Mouse (Mus musculus): ENCODE measurements around the gene Adcy1. TPM values are rescaled to one million over a fixed set of nuclear protein-coding genes. Genes with fewer than 3 reads are reported as not detected.

Adcy1 gene
- not detected in 2 replicates for polyA plus RNA-seq (2012; ENCODE audit: insufficient read depth, low replicate concordance)

DNA sequence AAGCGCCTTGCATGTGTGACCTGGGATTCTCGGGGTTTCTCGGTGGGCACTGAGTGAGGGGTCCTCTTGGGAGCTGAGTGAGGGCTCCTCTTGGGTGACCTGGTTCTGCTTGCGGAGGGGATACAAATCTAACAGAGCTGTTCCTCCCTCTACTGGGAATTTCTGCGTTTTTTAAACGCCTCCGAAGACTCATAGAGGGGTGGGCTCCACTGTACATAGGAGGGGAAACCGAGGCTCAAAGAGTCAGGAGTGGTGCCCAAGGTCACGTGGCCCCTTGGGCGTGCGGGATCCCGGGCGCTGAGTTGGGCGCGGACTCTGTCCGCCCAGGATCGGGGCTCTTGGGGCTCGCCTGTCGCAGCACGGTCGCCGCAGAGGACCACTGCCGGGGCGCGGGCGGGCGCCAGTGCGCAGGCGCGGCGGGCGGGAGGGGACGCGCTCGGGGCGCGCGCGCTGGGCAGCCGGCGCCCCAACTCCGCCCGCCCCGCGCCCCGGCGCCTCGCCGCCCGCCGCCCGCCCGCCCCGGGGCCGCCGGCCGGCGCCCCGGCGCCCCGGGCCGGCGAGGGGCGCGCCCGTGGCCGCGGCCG, at the start of gene Adcy1:
Adcy1 (plus strand) TSS at position 489 of the 584 bp plus-strand sequence.
- TF ChIP-seq FLI1 (IDR thresholded peaks at IDR 0.05; ENCODE audit: low read length) (no peak), GATA1 (IDR thresholded peaks at IDR 0.05; ENCODE audit: borderline replicate concordance, low read length) (no peak)
- no peak within 1 kb of the TSS for H3K4me3 ChIP-seq (replicated peaks)
- peaks cover 4% of the 10 kb centered on the region; the same call in 1 of the 2 replicates for H3K9me3 ChIP-seq
- H3K36me3 ChIP-seq (replicated peaks; ENCODE audit: low read length), result no peaks in the 10 kb centered on the region
- peaks cover 50% of the 10 kb centered on the region for H3K27me3 ChIP-seq (replicated peaks)
- H3K4me1 ChIP-seq, result peaks cover 3% of the 10 kb centered on the region; the same call in 1 of the 2 replicates

DNA sequence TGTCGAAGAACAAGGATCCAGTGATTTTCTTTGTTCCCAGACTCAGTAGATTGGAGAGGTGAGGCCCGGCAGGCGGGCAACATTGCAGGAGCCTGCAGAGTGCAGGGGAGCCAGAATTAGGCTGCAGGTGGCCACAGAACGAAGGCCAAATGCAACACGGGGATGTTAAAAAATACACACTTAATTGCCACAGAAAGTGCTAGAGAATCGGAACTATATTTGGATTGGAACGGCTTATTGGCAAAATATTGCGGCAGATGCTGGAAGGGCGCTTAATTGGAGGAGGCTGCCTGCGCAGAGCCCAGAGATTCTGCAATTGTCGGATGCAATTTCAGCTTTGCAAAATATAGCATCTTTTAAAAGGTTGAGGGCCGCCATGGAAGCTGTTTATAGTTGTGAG, 46.4 kb upstream of the Adcy1 start:
- H3K27me3 ChIP-seq (replicated peaks), result no peaks in the 10 kb centered on the region
- peaks cover 7% of the 10 kb centered on the region; the same call in 1 of the 2 replicates for H3K9me3 ChIP-seq

DNA sequence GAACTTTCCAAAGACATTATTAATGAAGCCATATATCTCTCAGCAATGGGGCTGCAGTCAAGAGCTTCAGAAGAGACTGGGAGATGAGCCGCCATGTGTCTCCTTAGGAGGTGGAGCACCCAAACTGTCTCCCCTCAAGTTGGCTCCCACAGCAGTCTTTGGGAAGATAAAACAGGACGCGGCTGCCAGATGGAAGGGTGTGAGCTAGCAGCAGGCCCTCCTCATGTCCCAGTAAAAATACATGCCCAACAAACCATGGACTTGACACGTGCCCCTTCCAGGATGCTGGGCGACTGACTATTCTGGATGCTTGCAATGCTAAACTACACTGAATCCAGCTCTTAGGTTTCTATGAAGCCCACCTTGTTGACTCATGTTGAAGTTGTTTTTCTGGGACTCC, 45.2 kb upstream of the Adcy1 start:
- no peak for TF ChIP-seq GATA1 (IDR thresholded peaks at IDR 0.05; ENCODE audit: borderline replicate concordance, low read length)
- TF ChIP-seq FLI1 (IDR thresholded peaks at IDR 0.05; ENCODE audit: low read length), result no peak
- Histone ChIP-seq H3K4me3 (replicated peaks) (no peak overlapping the region), H3K4me1 (no peaks in the 10 kb centered on the region), H3K27me3 (replicated peaks) (no peaks in the 10 kb centered on the region), H3K36me3 (replicated peaks; ENCODE audit: low read length) (no peaks in the 10 kb centered on the region), H3K9me3 (peaks cover 7% of the 10 kb centered on the region; the same call in 1 of the 2 replicates)

More for the DNA sequence above, 46.4 kb upstream of the Adcy1 start:
- H3K4me3 ChIP-seq (replicated peaks), result no peak overlapping the region
- no peaks in the 10 kb centered on the region for H3K4me1 ChIP-seq
- H3K36me3 ChIP-seq (replicated peaks; ENCODE audit: low read length), result no peaks in the 10 kb centered on the region
- TF ChIP-seq GATA1 (IDR thresholded peaks at IDR 0.05; ENCODE audit: borderline replicate concordance, low read length) (no peak), FLI1 (IDR thresholded peaks at IDR 0.05; ENCODE audit: low read length) (no peak)

DNA sequence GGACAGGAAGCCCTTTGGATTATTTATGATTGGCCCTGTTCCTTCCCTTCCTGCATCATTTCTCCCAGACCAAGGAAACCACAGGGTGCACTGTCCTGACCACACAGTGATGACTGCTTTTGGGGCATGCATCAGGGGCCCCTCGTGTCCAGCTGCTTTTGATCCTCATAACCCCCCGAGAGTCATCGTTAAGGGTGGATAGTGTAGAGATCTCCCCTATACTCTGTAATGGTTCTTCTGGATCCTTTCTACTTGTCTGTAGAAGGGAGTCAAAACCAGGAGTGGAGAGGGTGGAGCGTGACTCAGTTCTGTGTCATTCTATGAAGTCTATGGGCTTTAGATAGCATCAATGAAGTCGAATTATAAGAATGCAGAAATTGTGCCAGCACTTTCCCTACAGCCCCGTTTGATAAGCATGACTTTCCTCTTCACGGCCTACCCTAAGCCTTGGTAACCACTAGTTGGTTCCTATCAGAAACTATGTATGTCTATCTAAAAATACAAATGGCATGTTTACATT, 44.2 kb upstream of the Adcy1 start:
- TF ChIP-seq GATA1 (IDR thresholded peaks at IDR 0.05; ENCODE audit: borderline replicate concordance, low read length), result no peak
- TF ChIP-seq FLI1 (IDR thresholded peaks at IDR 0.05; ENCODE audit: low read length), result no peak
- H3K4me3 ChIP-seq (replicated peaks), result no peak overlapping the region
- no peaks in the 10 kb centered on the region for H3K4me1 ChIP-seq
- H3K9me3 ChIP-seq, result peaks cover 7% of the 10 kb centered on the region; the same call in 1 of the 2 replicates
- H3K36me3 ChIP-seq (replicated peaks; ENCODE audit: low read length), result no peaks in the 10 kb centered on the region
- H3K27me3 ChIP-seq (replicated peaks), result no peaks in the 10 kb centered on the region

DNA sequence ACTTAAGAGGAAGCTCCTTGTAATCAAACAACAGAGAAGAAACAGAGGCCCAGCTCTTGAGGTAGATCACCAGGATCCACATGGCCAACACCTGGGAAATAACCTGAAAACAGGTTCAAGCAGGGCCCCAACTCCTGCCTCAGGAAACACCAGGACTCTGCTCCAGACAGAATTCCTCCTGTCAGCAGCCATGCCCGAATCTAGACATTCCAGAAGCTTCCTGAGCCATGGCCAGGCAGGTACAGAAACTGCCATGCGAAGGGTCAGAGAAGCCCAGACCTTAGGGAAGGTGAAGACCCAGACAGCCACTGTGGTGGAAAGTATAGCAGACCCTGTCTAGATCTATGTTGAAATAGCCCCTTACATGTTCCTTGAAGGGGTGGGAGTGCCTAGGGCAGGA, 30.2 kb upstream of the Adcy1 start:
- Histone ChIP-seq H3K36me3 (replicated peaks; ENCODE audit: low read length) (no peaks in the 10 kb centered on the region), H3K4me3 (replicated peaks) (no peak overlapping the region), H3K27me3 (replicated peaks) (no peaks in the 10 kb centered on the region), H3K9me3 (peaks cover 19% of the 10 kb centered on the region), H3K4me1 (no peaks in the 10 kb centered on the region)
- TF ChIP-seq GATA1 (IDR thresholded peaks at IDR 0.05; ENCODE audit: borderline replicate concordance, low read length) (no peak), FLI1 (IDR thresholded peaks at IDR 0.05; ENCODE audit: low read length) (no peak)

DNA sequence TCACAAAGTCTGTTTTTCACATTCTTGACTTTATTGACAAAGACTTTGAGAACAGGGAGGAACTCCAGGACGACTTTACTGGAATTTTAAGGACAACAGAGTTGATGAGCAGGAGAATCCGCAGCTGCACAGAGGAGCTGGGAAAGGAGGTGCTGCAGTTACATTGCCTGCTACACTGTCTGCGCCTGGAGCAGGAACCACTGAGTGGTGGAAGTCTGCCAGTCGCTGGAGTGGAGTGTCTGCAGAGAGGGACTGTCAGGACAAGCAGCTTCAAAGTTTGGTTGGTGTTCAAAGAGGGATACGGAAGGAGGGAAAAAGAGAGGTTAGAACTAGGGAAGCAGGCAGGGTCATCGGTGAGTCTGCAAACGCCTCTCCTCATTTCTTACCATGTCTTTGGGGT, 23.6 kb upstream of the Adcy1 start:
- H3K4me3 ChIP-seq (replicated peaks), result no peak overlapping the region

DNA sequence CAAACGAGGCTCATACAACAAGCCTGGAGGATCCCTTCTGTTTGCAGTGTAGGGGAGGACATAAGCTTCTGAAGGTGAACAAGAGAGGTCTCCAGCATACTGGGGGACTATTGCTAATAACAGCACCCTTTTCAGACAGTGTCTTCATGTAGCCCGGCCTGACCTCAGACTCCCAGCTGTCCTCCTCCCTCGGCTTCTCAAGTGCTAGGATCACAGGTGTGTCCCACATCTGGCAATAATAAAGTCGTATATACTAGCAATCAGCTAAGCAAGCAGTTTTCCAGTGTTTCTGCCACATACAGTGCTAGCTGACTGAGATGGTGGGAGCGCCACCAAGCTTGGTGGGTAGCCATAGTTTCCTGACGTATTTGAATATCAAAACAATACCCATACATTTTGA, 22.5 kb upstream of the Adcy1 start:
- H3K36me3 ChIP-seq (replicated peaks; ENCODE audit: low read length), result no peaks in the 10 kb centered on the region
- TF ChIP-seq FLI1 (IDR thresholded peaks at IDR 0.05; ENCODE audit: low read length) (no peak), GATA1 (IDR thresholded peaks at IDR 0.05; ENCODE audit: borderline replicate concordance, low read length) (no peak)
- no peaks in the 10 kb centered on the region for H3K27me3 ChIP-seq (replicated peaks)
- no peaks in the 10 kb centered on the region for H3K4me1 ChIP-seq
- H3K9me3 ChIP-seq, result no peaks in the 10 kb centered on the region
- no peak overlapping the region for H3K4me3 ChIP-seq (replicated peaks)

More for the DNA sequence above, 23.6 kb upstream of the Adcy1 start:
- H3K4me1 ChIP-seq, result no peaks in the 10 kb centered on the region
- H3K9me3 ChIP-seq, result peaks cover 3% of the 10 kb centered on the region
- TF ChIP-seq FLI1 (IDR thresholded peaks at IDR 0.05; ENCODE audit: low read length) (no peak), GATA1 (IDR thresholded peaks at IDR 0.05; ENCODE audit: borderline replicate concordance, low read length) (no peak)
- H3K36me3 ChIP-seq (replicated peaks; ENCODE audit: low read length), result no peaks in the 10 kb centered on the region
- H3K27me3 ChIP-seq (replicated peaks), result no peaks in the 10 kb centered on the region

DNA sequence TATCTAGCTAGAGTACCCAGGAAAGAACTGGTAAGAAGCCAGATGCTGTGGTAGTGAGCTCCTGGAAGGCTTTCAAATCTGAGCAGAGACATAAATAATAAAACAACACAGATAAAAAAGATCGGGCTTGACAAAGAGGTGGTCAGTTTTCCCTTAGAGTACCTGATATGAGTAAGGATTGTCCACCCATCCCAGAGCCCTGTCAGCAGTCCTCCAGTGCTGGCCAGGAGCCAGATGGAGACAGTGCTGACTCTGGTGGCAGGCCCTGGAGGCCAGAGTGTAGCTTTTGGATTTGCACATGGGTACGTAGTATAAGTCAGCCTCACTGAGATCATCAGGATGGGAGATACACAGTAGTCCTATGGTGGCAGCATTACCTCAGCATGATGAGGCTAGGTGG, 16.1 kb upstream of the Adcy1 start:
- Histone ChIP-seq H3K36me3 (replicated peaks; ENCODE audit: low read length) (no peaks in the 10 kb centered on the region), H3K4me1 (no peaks in the 10 kb centered on the region), H3K9me3 (peaks cover 3% of the 10 kb centered on the region; the same call in 1 of the 2 replicates), H3K4me3 (replicated peaks) (no peak overlapping the region), H3K27me3 (replicated peaks) (no peaks in the 10 kb centered on the region)
- no peak for TF ChIP-seq FLI1 (IDR thresholded peaks at IDR 0.05; ENCODE audit: low read length)

DNA sequence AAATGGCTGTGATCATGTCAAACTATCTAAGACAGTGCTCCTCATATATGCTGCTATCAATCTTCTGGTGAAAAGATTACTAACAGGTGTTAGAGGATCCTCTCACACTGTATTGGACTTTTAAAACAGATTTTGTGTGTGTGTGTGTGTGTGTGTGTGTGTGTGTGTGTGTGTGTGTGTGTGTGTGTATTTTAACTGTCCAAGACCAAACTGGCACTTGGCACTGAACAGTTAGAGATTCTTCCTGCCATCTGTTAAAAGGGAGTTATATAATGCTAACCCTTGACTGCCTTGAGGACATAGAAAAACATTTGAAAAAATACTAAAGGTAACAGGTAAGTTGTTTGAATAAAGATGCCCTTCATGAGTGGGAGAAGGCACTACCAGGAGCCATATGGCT, 15.7 kb upstream of the Adcy1 start:
- Histone ChIP-seq H3K27me3 (replicated peaks) (no peaks in the 10 kb centered on the region), H3K9me3 (peaks cover 3% of the 10 kb centered on the region; the same call in 1 of the 2 replicates), H3K4me1 (no peaks in the 10 kb centered on the region), H3K36me3 (replicated peaks; ENCODE audit: low read length) (no peaks in the 10 kb centered on the region), H3K4me3 (replicated peaks) (no peak overlapping the region)
- TF ChIP-seq FLI1 (IDR thresholded peaks at IDR 0.05; ENCODE audit: low read length) (no peak), GATA1 (IDR thresholded peaks at IDR 0.05; ENCODE audit: borderline replicate concordance, low read length) (no peak)

DNA sequence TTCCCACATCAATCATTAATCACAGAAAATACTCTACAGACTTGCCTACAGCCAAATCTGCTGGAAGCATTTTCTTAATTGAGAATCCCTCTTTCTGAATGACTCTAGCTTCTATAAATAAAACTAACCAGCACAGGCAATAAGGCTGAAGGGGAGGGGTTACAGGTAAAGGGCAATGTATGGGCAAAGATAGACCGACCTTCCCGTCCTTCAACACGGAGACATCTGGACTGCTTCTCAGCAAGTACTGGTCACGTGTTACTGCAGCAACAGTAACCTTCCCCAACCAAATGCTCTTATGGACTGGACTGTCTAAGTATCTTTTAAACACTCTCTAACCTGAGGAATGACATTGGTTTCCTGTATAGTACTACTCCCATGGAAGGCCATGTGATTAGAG, 9.6 kb upstream of the Adcy1 start:
- peaks cover 6% of the 10 kb centered on the region for H3K27me3 ChIP-seq (replicated peaks)
- no peak for TF ChIP-seq FLI1 (IDR thresholded peaks at IDR 0.05; ENCODE audit: low read length)

More for the DNA sequence above, 9.6 kb upstream of the Adcy1 start:
- Histone ChIP-seq H3K9me3 (no peaks in the 10 kb centered on the region), H3K4me3 (replicated peaks) (no peak overlapping the region), H3K4me1 (no peaks in the 10 kb centered on the region), H3K36me3 (replicated peaks; ENCODE audit: low read length) (no peaks in the 10 kb centered on the region)

Measured in megakaryocyte, embryonic 14.5 days (primary cell).